Mouse (Mus musculus): ENCODE results near the gene Msh5. TPM values are rescaled to one million over a fixed set of nuclear protein-coding genes. Genes with fewer than 3 reads are reported as not detected.
A peak's percentile ranks its signal among the peaks of the same experiment; 100 is the strongest.

Msh5 gene
- polyA plus RNA-seq, 1 experiment = 15.5 TPM

- WGBS = 18% methylated on average over 2 of the region's 2 CpGs
- DNase-seq = peak; percentile 47
Measured at GRCm38 (mm10) chr17:34980655-34981054, 65.9 kb downstream of the Msh5 start.

GRCm38 (mm10) chr17:34979631-34980030 is 66.9 kb downstream of the Msh5 start:
- TF ChIP-seq CTCF (IDR thresholded peaks at IDR 0.05; ENCODE audit: borderline replicate concordance, control insufficient read depth, extremely low read depth, insufficient read depth, low read length, poor library complexity) = no peak
- TF ChIP-seq POLR2A (IDR thresholded peaks at IDR 0.05; ENCODE audit: control insufficient read depth, extremely low read depth, insufficient read depth, low read length, poor library complexity) = no peak
- Histone ChIP-seq H3K4me1 (replicated peaks; ENCODE audit: control insufficient read depth, insufficient read depth, low read length) (peaks cover 5% of the 10 kb centered on the region), H3K4me3 (ENCODE audit: control insufficient read depth, insufficient read depth, low read length) (no peak overlapping the region), H3K36me3 (ENCODE audit: control insufficient read depth, insufficient read depth, low read length) (no peaks in the 10 kb centered on the region), H3K27ac (ENCODE audit: control insufficient read depth, insufficient read depth, low read length) (no peak overlapping the region), H3K27me3 (ENCODE audit: control insufficient read depth, insufficient read depth, low read length) (no peaks in the 10 kb centered on the region)
- 93% methylated on average over 4 of the region's 4 CpGs for WGBS
- DNase-seq = no peak

More at GRCm38 (mm10) chr17:34980655-34981054, 65.9 kb downstream of the Msh5 start:
- Histone ChIP-seq H3K27me3 (ENCODE audit: control insufficient read depth, insufficient read depth, low read length) (no peaks in the 10 kb centered on the region), H3K27ac (ENCODE audit: control insufficient read depth, insufficient read depth, low read length) (peak overlapping the region; percentile 61; the same call in 1 of the 2 replicates), H3K4me1 (replicated peaks; ENCODE audit: control insufficient read depth, insufficient read depth, low read length) (peaks cover 5% of the 10 kb centered on the region), H3K4me3 (ENCODE audit: control insufficient read depth, insufficient read depth, low read length) (no peak overlapping the region; the same call in 1 of the 2 replicates), H3K36me3 (ENCODE audit: control insufficient read depth, insufficient read depth, low read length) (peaks cover 3% of the 10 kb centered on the region)
- TF ChIP-seq CTCF (IDR thresholded peaks at IDR 0.05; ENCODE audit: borderline replicate concordance, control insufficient read depth, extremely low read depth, insufficient read depth, low read length, poor library complexity) = no peak

Other genes starting within 250 kb of the Msh5 start
- gene Cyp21a1, start 242.2 kb downstream of the Msh5 start, polyA plus RNA-seq (2012; rRNA removed) = 0.09 and 0.16 TPM in 2 replicates
- 62.2 and 80.8 TPM in 2 replicates for gene Stk19, start 209.8 kb downstream of the Msh5 start, polyA plus RNA-seq (2012; rRNA removed)
- gene Dxo, start 209.7 kb downstream of the Msh5 start, polyA plus RNA-seq (2012; rRNA removed) = 95.7 and 115 TPM in 2 replicates
- 209 TPM in 2 replicates for gene Skiv2l, start 196.5 kb downstream of the Msh5 start, polyA plus RNA-seq (2012; rRNA removed)
- gene Nelfe, start 196.4 kb downstream of the Msh5 start, polyA plus RNA-seq (2012; rRNA removed) = 26.1 and 33.4 TPM in 2 replicates
- gene Cfb, start 184.2 kb downstream of the Msh5 start, polyA plus RNA-seq (2012; rRNA removed) = 12.3 and 14.9 TPM in 2 replicates
- 15.0 and 16.3 TPM in 2 replicates for gene Zbtb12, start 167.3 kb downstream of the Msh5 start, polyA plus RNA-seq (2012; rRNA removed)
- gene Gm20547, start 164.7 kb downstream of the Msh5 start, polyA plus RNA-seq (2012; rRNA removed) = 0.03 TPM in 1 of 2 replicates, not detected in the other
- gene C2, start 148.5 kb downstream of the Msh5 start, polyA plus RNA-seq (2012; rRNA removed) = 12.9 and 18.4 TPM in 2 replicates
- gene Ehmt2, start 148.3 kb downstream of the Msh5 start, polyA plus RNA-seq (2012; rRNA removed) = 372 and 380 TPM in 2 replicates
- gene Slc44a4, start 132.3 kb downstream of the Msh5 start, polyA plus RNA-seq (2012; rRNA removed) = 0.33 and 0.59 TPM in 2 replicates
- 66.9 and 82.3 TPM in 2 replicates for gene Neu1, start 115.5 kb downstream of the Msh5 start, polyA plus RNA-seq (2012; rRNA removed)
- 22.7 and 26.5 TPM in 2 replicates for gene Hspa1b, start 87.5 kb downstream of the Msh5 start, polyA plus RNA-seq (2012; rRNA removed)
- not detected in 2 replicates for gene Gm20481, start 76.8 kb downstream of the Msh5 start, polyA plus RNA-seq (2012; rRNA removed)
- 10.0 and 12.2 TPM in 2 replicates for gene Hspa1a, start 74.6 kb downstream of the Msh5 start, polyA plus RNA-seq (2012; rRNA removed)
- 0.06 and 0.28 TPM in 2 replicates for gene Hspa1l, start 74.0 kb downstream of the Msh5 start, polyA plus RNA-seq (2012; rRNA removed)
- 207 and 265 TPM in 2 replicates for gene Lsm2, start 64.9 kb downstream of the Msh5 start, polyA plus RNA-seq (2012; rRNA removed)
- 404 and 545 TPM in 2 replicates for gene Vars, start 45.8 kb downstream of the Msh5 start, polyA plus RNA-seq (2012; rRNA removed)
- gene Vwa7, start 30.2 kb downstream of the Msh5 start, polyA plus RNA-seq (2012; rRNA removed) = 1.1 and 1.5 TPM in 2 replicates
- 12.3 and 18.3 TPM in 2 replicates for gene Sapcd1, start 18.7 kb downstream of the Msh5 start, polyA plus RNA-seq (2012; rRNA removed)
- gene Clic1, start 3.2 kb upstream of the Msh5 start, polyA plus RNA-seq (2012; rRNA removed) = 316 and 321 TPM in 2 replicates
- gene Ddah2, start 12.3 kb upstream of the Msh5 start, polyA plus RNA-seq (2012; rRNA removed) = 54.0 and 55.3 TPM in 2 replicates
- 3.6 and 5.0 TPM in 2 replicates for gene Ly6g6c, start 18.6 kb upstream of the Msh5 start, polyA plus RNA-seq (2012; rRNA removed)
- gene Mpig6b, start 19.4 kb upstream of the Msh5 start, polyA plus RNA-seq (2012; rRNA removed) = 0.18 and 0.20 TPM in 2 replicates
- gene Ly6g6e, start 30.2 kb upstream of the Msh5 start, polyA plus RNA-seq (2012; rRNA removed) = 2.3 and 3.4 TPM in 2 replicates
- gene Ly6g6d, start 31.3 kb upstream of the Msh5 start, polyA plus RNA-seq (2012; rRNA removed) = 0.59 and 1.5 TPM in 2 replicates
- 0.66 and 1.3 TPM in 2 replicates for gene Ly6g6f, start 38.9 kb upstream of the Msh5 start, polyA plus RNA-seq (2012; rRNA removed)
- 191 and 202 TPM in 2 replicates for gene Abhd16a, start 42.5 kb upstream of the Msh5 start, polyA plus RNA-seq (2012; rRNA removed)
- gene Ly6g5c, start 61.5 kb upstream of the Msh5 start, polyA plus RNA-seq (2012; rRNA removed) = 0.27 TPM in 1 of 2 replicates, not detected in the other
- gene Ly6g5b, start 68.7 kb upstream of the Msh5 start, polyA plus RNA-seq (2012; rRNA removed) = 5.9 and 8.3 TPM in 2 replicates
- 35.2 and 37.8 TPM in 2 replicates for gene Gpank1, start 74.7 kb upstream of the Msh5 start, polyA plus RNA-seq (2012; rRNA removed)
- gene Csnk2b, start 75.3 kb upstream of the Msh5 start, polyA plus RNA-seq (2012; rRNA removed) = 500 and 515 TPM in 2 replicates
- gene D17H6S53E, start 79.6 kb upstream of the Msh5 start, polyA plus RNA-seq (2012; rRNA removed) = 12.9 and 16.0 TPM in 2 replicates
- 0.55 and 0.85 TPM in 2 replicates for gene Apom, start 85.3 kb upstream of the Msh5 start, polyA plus RNA-seq (2012; rRNA removed)
- gene Bag6, start 88.4 kb upstream of the Msh5 start, polyA plus RNA-seq (2012; rRNA removed) = 411 TPM in 2 replicates
- gene Prrc2a, start 118.2 kb upstream of the Msh5 start, polyA plus RNA-seq (2012; rRNA removed) = 770 and 778 TPM in 2 replicates
- gene Aif1, start 129.3 kb upstream of the Msh5 start, polyA plus RNA-seq (2012; rRNA removed) = 5.4 and 8.9 TPM in 2 replicates
- 30.7 and 49.6 TPM in 2 replicates for gene Lst1, start 141.7 kb upstream of the Msh5 start, polyA plus RNA-seq (2012; rRNA removed)
- 358 and 375 TPM in 2 replicates for gene Ltb, start 147.7 kb upstream of the Msh5 start, polyA plus RNA-seq (2012; rRNA removed)
- gene Tnf, start 155.3 kb upstream of the Msh5 start, polyA plus RNA-seq (2012; rRNA removed) = 11.3 and 11.4 TPM in 2 replicates
- 14.4 and 14.5 TPM in 2 replicates for gene Lta, start 158.6 kb upstream of the Msh5 start, polyA plus RNA-seq (2012; rRNA removed)
- 0.29 TPM in 1 of 2 replicates, not detected in the other for gene Gm16181, start 174.1 kb upstream of the Msh5 start, polyA plus RNA-seq (2012; rRNA removed)
- gene Atp6v1g2, start 186.9 kb upstream of the Msh5 start, polyA plus RNA-seq (2012; rRNA removed) = 7.9 TPM in 2 replicates
- 34.2 and 41.3 TPM in 2 replicates for gene Nfkbil1, start 189.0 kb upstream of the Msh5 start, polyA plus RNA-seq (2012; rRNA removed)
- gene Ddx39b, start 195.0 kb upstream of the Msh5 start, polyA plus RNA-seq (2012; rRNA removed) = 778 and 831 TPM in 2 replicates
- gene H2-D1, start 216.0 kb upstream of the Msh5 start, polyA plus RNA-seq (2012; rRNA removed) = 873 and 1,061 TPM in 2 replicates

Data from thymus, adult 2 months (tissue).